Mouse (Mus musculus): ENCODE measurements at regions not wholly inside any gene's neighbourhood (a gene's known extent, or its start where the extent isn't known, plus 50 kb on each side); places are given as distances from the start of the nearest gene placed in this dataset.

DNA sequence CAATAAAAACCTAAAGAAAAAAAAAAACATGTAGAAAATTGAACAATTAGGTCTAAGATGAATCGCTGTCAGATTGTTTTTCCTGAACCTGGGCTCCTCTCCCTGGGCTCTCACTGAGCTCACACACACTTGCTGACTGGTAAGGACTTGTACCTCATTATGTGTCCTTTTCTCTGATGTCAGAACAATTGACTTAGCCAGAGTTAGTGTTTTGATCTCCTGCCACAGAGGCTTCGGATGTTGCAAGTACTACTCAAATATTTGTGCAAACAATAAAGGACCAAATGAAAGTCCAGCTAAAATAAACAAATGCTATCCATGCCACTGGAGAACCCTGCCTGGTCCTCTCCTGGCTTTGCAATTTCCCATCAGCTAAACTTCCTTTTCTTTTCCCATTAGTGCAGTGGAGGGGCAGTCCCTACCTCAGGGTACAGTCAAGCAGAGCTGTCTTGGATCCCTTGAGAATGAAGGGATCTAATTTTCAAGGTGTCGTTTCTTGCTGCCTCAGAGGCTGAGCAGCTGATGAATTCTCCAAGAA lies 399.6 kb downstream of the Nbas start:
- no peak for DNase-seq

DNA sequence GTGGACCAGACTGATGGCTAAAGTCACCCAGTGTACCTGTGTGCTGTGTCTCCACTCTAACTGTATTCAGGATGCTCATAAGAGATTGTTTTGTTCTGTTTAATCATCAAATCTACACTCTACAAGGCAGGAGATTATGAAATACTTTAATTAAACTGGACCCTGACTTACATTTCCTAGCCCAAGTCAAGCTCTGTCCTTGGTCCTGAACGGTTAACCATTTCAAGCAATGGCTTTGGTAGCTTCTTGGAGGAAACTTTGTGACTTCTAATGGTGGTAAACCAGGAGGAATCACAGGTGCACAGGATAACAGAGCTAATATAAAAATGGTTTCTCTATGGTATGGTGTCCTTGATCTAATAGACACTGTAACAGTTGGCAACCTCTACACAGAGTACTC lies 370.4 kb downstream of the Nbas start:
- DNase-seq: no peak
